Mouse (Mus musculus): ENCODE data around the gene Atxn1. TPM values are rescaled to one million over a fixed set of nuclear protein-coding genes. Genes with fewer than 3 reads are reported as not detected.
A peak's percentile ranks its signal among the peaks of the same experiment; 100 is the strongest.

The Atxn1 gene
- polyA plus RNA-seq, 1 experiment from 2014 or later: 5.9 TPM

GRCm38 (mm10) chr13:45629750-45630149 lies 335.1 kb downstream of the Atxn1 start:
- Histone ChIP-seq H3K27ac (ENCODE audit: low read length) (no peak overlapping the region), H3K27me3 (ENCODE audit: insufficient read depth, low read length) (no peaks in the 10 kb centered on the region), H3K4me1 (ENCODE audit: insufficient read depth, low read length) (peaks cover 8% of the 10 kb centered on the region; the same call in 1 of the 2 replicates), H3K9me3 (ENCODE audit: low read length) (no peaks in the 10 kb centered on the region), H3K9ac (replicated peaks; ENCODE audit: low read length) (no peak overlapping the region), H3K4me3 (ENCODE audit: low read length) (no peak overlapping the region), H3K36me3 (ENCODE audit: insufficient read depth, low read length) (no peaks in the 10 kb centered on the region), H3K4me2 (replicated peaks; ENCODE audit: low read depth, low read length) (no peak overlapping the region)
- ATAC-seq (ENCODE audit: low FRiP score, low TSS enrichment): no peak
- 59% methylated on average over 1 of the region's 1 CpGs for WGBS

GRCm38 (mm10) chr13:45628341-45628740 lies 336.5 kb downstream of the Atxn1 start:
- Histone ChIP-seq H3K27me3 (ENCODE audit: insufficient read depth, low read length) (no peaks in the 10 kb centered on the region), H3K36me3 (ENCODE audit: insufficient read depth, low read length) (no peaks in the 10 kb centered on the region; the same call in 1 of the 2 replicates), H3K27ac (ENCODE audit: low read length) (no peak overlapping the region), H3K9me3 (ENCODE audit: low read length) (no peaks in the 10 kb centered on the region), H3K9ac (replicated peaks; ENCODE audit: low read length) (no peak overlapping the region), H3K4me2 (replicated peaks; ENCODE audit: low read depth, low read length) (no peak overlapping the region), H3K4me1 (ENCODE audit: insufficient read depth, low read length) (peaks cover 8% of the 10 kb centered on the region; the same call in 1 of the 2 replicates), H3K4me3 (ENCODE audit: low read length) (no peak overlapping the region)
- no peak for ATAC-seq (ENCODE audit: low FRiP score, low TSS enrichment)
- WGBS: 75% methylated on average over 8 of the region's 8 CpGs

- no peaks in the 10 kb centered on the region for H3K9me3 ChIP-seq (ENCODE audit: low read length)
- no peaks in the 10 kb centered on the region; the same call in 1 of the 2 replicates for H3K36me3 ChIP-seq (ENCODE audit: insufficient read depth, low read length)
- H3K4me3 ChIP-seq (ENCODE audit: low read length): no peak overlapping the region
- WGBS: 59% methylated on average over 8 of the region's 8 CpGs
- no peaks in the 10 kb centered on the region for H3K27me3 ChIP-seq (ENCODE audit: insufficient read depth, low read length)
- H3K9ac ChIP-seq (replicated peaks; ENCODE audit: low read length): no peak overlapping the region
- peaks cover 8% of the 10 kb centered on the region; the same call in 1 of the 2 replicates for H3K4me1 ChIP-seq (ENCODE audit: insufficient read depth, low read length)
- 0 out of 2 replicates have a peak overlapping the region, but pooled peaks have one; percentile 13 for H3K27ac ChIP-seq (ENCODE audit: low read length)
- no peak overlapping the region for H3K4me2 ChIP-seq (replicated peaks; ENCODE audit: low read depth, low read length)
- 0 out of 2 replicates have a peak, but pooled peaks have one; percentile 27 for ATAC-seq (ENCODE audit: low FRiP score, low TSS enrichment)
These were observed 337.5 kb downstream of the Atxn1 start for GRCm38 (mm10) chr13:45627206-45627751.

- no peak for ATAC-seq (ENCODE audit: low FRiP score, low TSS enrichment)
- 95% methylated on average over 5 of the region's 5 CpGs for WGBS
- no peak overlapping the region for H3K4me2 ChIP-seq (replicated peaks; ENCODE audit: low read depth, low read length)
These were observed 339.1 kb downstream of the Atxn1 start for GRCm38 (mm10) chr13:45625740-45626139.

GRCm38 (mm10) chr13:45623846-45624245 lies 341.0 kb downstream of the Atxn1 start:
- H3K27me3 ChIP-seq (ENCODE audit: insufficient read depth, low read length): no peaks in the 10 kb centered on the region
- ATAC-seq (ENCODE audit: low FRiP score, low TSS enrichment): no peak
- H3K9me3 ChIP-seq (ENCODE audit: low read length): no peaks in the 10 kb centered on the region
- peaks cover 8% of the 10 kb centered on the region; the same call in 1 of the 2 replicates for H3K4me1 ChIP-seq (ENCODE audit: insufficient read depth, low read length)
- no peaks in the 10 kb centered on the region; the same call in 1 of the 2 replicates for H3K36me3 ChIP-seq (ENCODE audit: insufficient read depth, low read length)
- no peak overlapping the region for H3K9ac ChIP-seq (replicated peaks; ENCODE audit: low read length)
- H3K4me3 ChIP-seq (ENCODE audit: low read length): no peak overlapping the region
- H3K27ac ChIP-seq (ENCODE audit: low read length): no peak overlapping the region
- WGBS: 76% methylated on average over 1 of the region's 1 CpGs
- no peak overlapping the region for H3K4me2 ChIP-seq (replicated peaks; ENCODE audit: low read depth, low read length)

More at GRCm38 (mm10) chr13:45625740-45626139, 339.1 kb downstream of the Atxn1 start:
- H3K9ac ChIP-seq (replicated peaks; ENCODE audit: low read length): no peak overlapping the region
- no peaks in the 10 kb centered on the region for H3K27me3 ChIP-seq (ENCODE audit: insufficient read depth, low read length)
- no peak overlapping the region for H3K4me3 ChIP-seq (ENCODE audit: low read length)
- H3K36me3 ChIP-seq (ENCODE audit: insufficient read depth, low read length): no peaks in the 10 kb centered on the region; the same call in 1 of the 2 replicates
- H3K9me3 ChIP-seq (ENCODE audit: low read length): no peaks in the 10 kb centered on the region
- peaks cover 8% of the 10 kb centered on the region; the same call in 1 of the 2 replicates for H3K4me1 ChIP-seq (ENCODE audit: insufficient read depth, low read length)
- no peak overlapping the region for H3K27ac ChIP-seq (ENCODE audit: low read length)

- no peak overlapping the region for H3K4me2 ChIP-seq (replicated peaks; ENCODE audit: low read depth, low read length)
- no peak overlapping the region for H3K4me3 ChIP-seq (ENCODE audit: low read length)
- H3K27me3 ChIP-seq (ENCODE audit: insufficient read depth, low read length): no peaks in the 10 kb centered on the region
- H3K4me1 ChIP-seq (ENCODE audit: insufficient read depth, low read length): peaks cover 8% of the 10 kb centered on the region; the same call in 1 of the 2 replicates
- no peaks in the 10 kb centered on the region for H3K9me3 ChIP-seq (ENCODE audit: low read length)
- 85% methylated on average over 4 of the region's 4 CpGs for WGBS
- no peaks in the 10 kb centered on the region; the same call in 1 of the 2 replicates for H3K36me3 ChIP-seq (ENCODE audit: insufficient read depth, low read length)
- peak; percentile 86 for ATAC-seq (ENCODE audit: low FRiP score, low TSS enrichment)
- H3K27ac ChIP-seq (ENCODE audit: low read length): peak overlapping the region; percentile 54; the same call in 1 of the 2 replicates
- no peak overlapping the region for H3K9ac ChIP-seq (replicated peaks; ENCODE audit: low read length)
These were observed 341.8 kb downstream of the Atxn1 start for GRCm38 (mm10) chr13:45622871-45623546.

- no peak overlapping the region for H3K9ac ChIP-seq (replicated peaks; ENCODE audit: low read length)
- H3K4me1 ChIP-seq (ENCODE audit: insufficient read depth, low read length): no peaks in the 10 kb centered on the region
- no peak for ATAC-seq (ENCODE audit: low FRiP score, low TSS enrichment)
- H3K27me3 ChIP-seq (ENCODE audit: insufficient read depth, low read length): no peaks in the 10 kb centered on the region
- H3K4me2 ChIP-seq (replicated peaks; ENCODE audit: low read depth, low read length): no peak overlapping the region
- H3K27ac ChIP-seq (ENCODE audit: low read length): no peak overlapping the region
- 76% methylated on average over 12 of the region's 12 CpGs for WGBS
- no peaks in the 10 kb centered on the region for H3K9me3 ChIP-seq (ENCODE audit: low read length)
- no peaks in the 10 kb centered on the region; the same call in 1 of the 2 replicates for H3K36me3 ChIP-seq (ENCODE audit: insufficient read depth, low read length)
- H3K4me3 ChIP-seq (ENCODE audit: low read length): no peak overlapping the region
These were observed 344.1 kb downstream of the Atxn1 start for GRCm38 (mm10) chr13:45620687-45621086.

- no peaks in the 10 kb centered on the region for H3K9me3 ChIP-seq (ENCODE audit: low read length)
- no peak overlapping the region for H3K27ac ChIP-seq (ENCODE audit: low read length)
- no peak overlapping the region for H3K4me2 ChIP-seq (replicated peaks; ENCODE audit: low read depth, low read length)
- H3K4me3 ChIP-seq (ENCODE audit: low read length): no peak overlapping the region
- WGBS: 71% methylated on average over 7 of the region's 7 CpGs
- H3K27me3 ChIP-seq (ENCODE audit: insufficient read depth, low read length): no peaks in the 10 kb centered on the region
- no peaks in the 10 kb centered on the region for H3K4me1 ChIP-seq (ENCODE audit: insufficient read depth, low read length)
- H3K9ac ChIP-seq (replicated peaks; ENCODE audit: low read length): no peak overlapping the region
- no peaks in the 10 kb centered on the region; the same call in 1 of the 2 replicates for H3K36me3 ChIP-seq (ENCODE audit: insufficient read depth, low read length)
- no peak for ATAC-seq (ENCODE audit: low FRiP score, low TSS enrichment)
These were observed 344.5 kb downstream of the Atxn1 start for GRCm38 (mm10) chr13:45620281-45620680.

GRCm38 (mm10) chr13:45617988-45618387 lies 346.8 kb downstream of the Atxn1 start:
- H3K4me2 ChIP-seq (replicated peaks; ENCODE audit: low read depth, low read length): no peak overlapping the region
- H3K4me3 ChIP-seq (ENCODE audit: low read length): no peak overlapping the region
- H3K27me3 ChIP-seq (ENCODE audit: insufficient read depth, low read length): no peaks in the 10 kb centered on the region
- H3K9me3 ChIP-seq (ENCODE audit: low read length): no peaks in the 10 kb centered on the region
- H3K27ac ChIP-seq (ENCODE audit: low read length): no peak overlapping the region
- no peak overlapping the region for H3K9ac ChIP-seq (replicated peaks; ENCODE audit: low read length)
- H3K4me1 ChIP-seq (ENCODE audit: insufficient read depth, low read length): no peaks in the 10 kb centered on the region
- H3K36me3 ChIP-seq (ENCODE audit: insufficient read depth, low read length): no peaks in the 10 kb centered on the region
- no peak for ATAC-seq (ENCODE audit: low FRiP score, low TSS enrichment)
- WGBS: 80% methylated on average over 6 of the region's 6 CpGs

GRCm38 (mm10) chr13:45614762-45615161 lies 350.0 kb downstream of the Atxn1 start:
- H3K27me3 ChIP-seq (ENCODE audit: insufficient read depth, low read length): no peaks in the 10 kb centered on the region
- H3K4me3 ChIP-seq (ENCODE audit: low read length): no peak overlapping the region
- WGBS: 53% methylated on average over 11 of the region's 11 CpGs
- no peak overlapping the region for H3K27ac ChIP-seq (ENCODE audit: low read length)
- H3K9me3 ChIP-seq (ENCODE audit: low read length): no peaks in the 10 kb centered on the region
- no peaks in the 10 kb centered on the region for H3K36me3 ChIP-seq (ENCODE audit: insufficient read depth, low read length)
- H3K9ac ChIP-seq (replicated peaks; ENCODE audit: low read length): no peak overlapping the region
- ATAC-seq (ENCODE audit: low FRiP score, low TSS enrichment): no peak
- no peak overlapping the region for H3K4me2 ChIP-seq (replicated peaks; ENCODE audit: low read depth, low read length)
- no peaks in the 10 kb centered on the region for H3K4me1 ChIP-seq (ENCODE audit: insufficient read depth, low read length)
